Mouse (Mus musculus): ENCODE results near the gene Myrip.

GRCm38 (mm10) chr9:120402368-120402767 lies 101.1 kb downstream of the Myrip start:
- no peak for TF ChIP-seq CTCF (conservative IDR thresholded peaks at IDR 0.05; ENCODE audit: insufficient read depth, insufficient read length, low read depth, low read length)
- TF ChIP-seq POLR2A (IDR thresholded peaks at IDR 0.05; ENCODE audit: low read depth, low read length): no peak
